Comparison of ENCODE assay signal across 30 mouse cellular contexts in genomic region chr1:83879109-83879399, GRCm38 (mm10).
DNase-seq lines count a peak whose midpoint lies in the region; ATAC-seq lines count a peak whose summit lies in the region.
"Had no signal": no experiment of that assay in that cellular context is flagged by ENCODE, and none has a peak within 500 bp of the region (broad histone marks: within the 10 kb centered on the region; RNA-seq: fewer than 3 reads in every experiment).

No protein-coding gene starts in this region.

- peaks cover 3% of the 10 kb centered on the region; the same call in 1 of the 2 replicates for H3K4me1 ChIP-seq in kidney, embryonic 15.5 days
- no peaks in the 10 kb centered on the region for H3K4me1 ChIP-seq in midbrain, embryonic 16.5 days (ENCODE audit: control insufficient read depth, insufficient read depth, low read length)
- no peaks in the 10 kb centered on the region for H3K4me1 ChIP-seq in midbrain, embryonic 15.5 days
- 0 out of 2 replicates have a peak, but pooled peaks cover 3% of the 10 kb centered on the region for H3K4me1 ChIP-seq in hindbrain, embryonic 15.5 days (replicated peaks)
- H3K4me1 ChIP-seq in neural tube, embryonic 13.5 days (replicated peaks): no peaks in the 10 kb centered on the region; the same call in 1 of the 2 replicates
- H3K4me1 ChIP-seq: embryonic facial prominence, embryonic 12.5 days; heart, embryonic 12.5 days; liver, embryonic 12.5 days; megakaryocyte, embryonic 14.5 days had no signal

- no peaks in the 10 kb centered on the region for H3K9me3 ChIP-seq in kidney, embryonic 15.5 days (replicated peaks)
- no peaks in the 10 kb centered on the region for H3K9me3 ChIP-seq in midbrain, embryonic 16.5 days (replicated peaks; ENCODE audit: control insufficient read depth, low read length, poor library complexity, severe bottlenecking)
- H3K9me3 ChIP-seq in midbrain, embryonic 15.5 days: no peaks in the 10 kb centered on the region
- H3K9me3 ChIP-seq in hindbrain, embryonic 15.5 days: no peaks in the 10 kb centered on the region
- H3K9me3 ChIP-seq in neural tube, embryonic 13.5 days: no peaks in the 10 kb centered on the region
- H3K9me3 ChIP-seq: embryonic facial prominence, embryonic 12.5 days; heart, embryonic 12.5 days; liver, embryonic 12.5 days had no signal

- WGBS in kidney, embryonic 15.5 days: 17% methylated on average over 4 of the region's 4 CpGs
- WGBS in midbrain, embryonic 16.5 days: 69% methylated on average over 4 of the region's 4 CpGs
- WGBS in midbrain, embryonic 15.5 days: 63% methylated on average over 4 of the region's 4 CpGs
- WGBS in hindbrain, embryonic 15.5 days: 32% methylated on average over 4 of the region's 4 CpGs
- 16% methylated on average over 4 of the region's 4 CpGs for WGBS in neural tube, embryonic 13.5 days

- H3K27ac ChIP-seq in kidney, embryonic 15.5 days: no peak overlapping the region
- no peak overlapping the region for H3K27ac ChIP-seq in midbrain, embryonic 16.5 days (ENCODE audit: low read length)
- no peak overlapping the region for H3K27ac ChIP-seq in midbrain, embryonic 15.5 days
- H3K27ac ChIP-seq in hindbrain, embryonic 15.5 days (replicated peaks): no peak overlapping the region
- H3K27ac ChIP-seq in neural tube, embryonic 13.5 days (replicated peaks): no peak overlapping the region
- H3K27ac ChIP-seq: embryonic facial prominence, embryonic 12.5 days; gastrocnemius, adult 2 months; liver, embryonic 12.5 days had no signal

- no peak overlapping the region for H3K4me3 ChIP-seq in kidney, embryonic 15.5 days (replicated peaks)
- no peak overlapping the region for H3K4me3 ChIP-seq in midbrain, embryonic 16.5 days (ENCODE audit: low read depth, low read length)
- H3K4me3 ChIP-seq in midbrain, embryonic 15.5 days: no peak overlapping the region
- H3K4me3 ChIP-seq in hindbrain, embryonic 15.5 days: no peak overlapping the region
- no peak overlapping the region for H3K4me3 ChIP-seq in neural tube, embryonic 13.5 days
- H3K4me3 ChIP-seq: embryonic facial prominence, embryonic 12.5 days; gastrocnemius, adult 2 months; heart, embryonic 12.5 days; liver, embryonic 12.5 days; megakaryocyte, embryonic 14.5 days had no signal

- H3K27me3 ChIP-seq in kidney, embryonic 15.5 days: no peaks in the 10 kb centered on the region
- H3K27me3 ChIP-seq in midbrain, embryonic 16.5 days (ENCODE audit: control insufficient read depth, insufficient read depth, low read depth, low read length): no peaks in the 10 kb centered on the region
- H3K27me3 ChIP-seq in midbrain, embryonic 15.5 days (replicated peaks): no peaks in the 10 kb centered on the region
- no peaks in the 10 kb centered on the region for H3K27me3 ChIP-seq in hindbrain, embryonic 15.5 days
- no peaks in the 10 kb centered on the region for H3K27me3 ChIP-seq in neural tube, embryonic 13.5 days
- H3K27me3 ChIP-seq: embryonic facial prominence, embryonic 12.5 days; heart, embryonic 12.5 days; liver, embryonic 12.5 days; megakaryocyte, embryonic 14.5 days had no signal

- H3K4me2 ChIP-seq in kidney, embryonic 15.5 days: no peak overlapping the region
- H3K4me2 ChIP-seq in midbrain, embryonic 16.5 days (ENCODE audit: low read length): no peak overlapping the region
- no peak overlapping the region for H3K4me2 ChIP-seq in midbrain, embryonic 15.5 days
- H3K4me2 ChIP-seq in hindbrain, embryonic 15.5 days: no peak overlapping the region
- H3K4me2 ChIP-seq in neural tube, embryonic 13.5 days: no peak overlapping the region
- H3K4me2 ChIP-seq: embryonic facial prominence, embryonic 12.5 days; heart, embryonic 12.5 days; liver, embryonic 12.5 days had no signal

- DNase-seq in kidney, postnatal 36 days: no peak
- no peak for DNase-seq in adrenal gland, postnatal 25 days
- DNase-seq in adrenal gland, adult (ENCODE audit: inconsistent age in 2 of 2, low spot score in 1 of 2): no peak
- DNase-seq: adrenal gland, adult 2 months; B cell, adult 2 months; cerebellum, adult 8-10 months; cerebellum, postnatal 25 days; gastrocnemius, adult 2 months; gastrocnemius, postnatal 36 days; heart, adult 18-20 months; heart, postnatal 4 days; kidney, adult 2 months; layer of hippocampus, postnatal 36 days; left cerebral cortex, postnatal 4 days; liver, postnatal 0 days; lung, postnatal 4 days; right cerebral cortex, adult 18-20 months; spleen, adult 18-20 months; thymus, postnatal 14 days had no signal

- no peaks in the 10 kb centered on the region for H3K36me3 ChIP-seq in kidney, embryonic 15.5 days
- H3K36me3 ChIP-seq in midbrain, embryonic 16.5 days (ENCODE audit: control insufficient read depth, insufficient read depth, low read length): no peaks in the 10 kb centered on the region
- H3K36me3 ChIP-seq in midbrain, embryonic 15.5 days (replicated peaks): no peaks in the 10 kb centered on the region
- no peaks in the 10 kb centered on the region for H3K36me3 ChIP-seq in hindbrain, embryonic 15.5 days
- H3K36me3 ChIP-seq in neural tube, embryonic 13.5 days: no peaks in the 10 kb centered on the region
- H3K36me3 ChIP-seq: embryonic facial prominence, embryonic 12.5 days; heart, embryonic 12.5 days; liver, embryonic 12.5 days had no signal

- ATAC-seq in kidney, embryonic 15.5 days (replicated peaks; ENCODE audit: low FRiP score): peak; percentile 74
- peak; percentile 25; the same call in 1 of the 2 replicates for ATAC-seq in midbrain, embryonic 16.5 days
- no peak; the same call in 1 of the 2 replicates for ATAC-seq in midbrain, embryonic 15.5 days (replicated peaks)
- ATAC-seq in hindbrain, embryonic 15.5 days (ENCODE audit: low FRiP score, low read depth): peak; percentile 45; the same call in 1 of the 2 replicates
- ATAC-seq in neural tube, embryonic 13.5 days (ENCODE audit: low read depth): peak; percentile 75
- ATAC-seq: forebrain, embryonic 16.5 days; liver, embryonic 12.5 days; liver, postnatal 0 days; lung, postnatal 0 days had no signal

- no peak overlapping the region for H3K9ac ChIP-seq in kidney, embryonic 15.5 days
- no peak overlapping the region for H3K9ac ChIP-seq in midbrain, embryonic 16.5 days (ENCODE audit: low read depth, low read length)
- H3K9ac ChIP-seq in midbrain, embryonic 15.5 days: no peak overlapping the region
- H3K9ac ChIP-seq in hindbrain, embryonic 15.5 days: no peak overlapping the region
- no peak overlapping the region for H3K9ac ChIP-seq in neural tube, embryonic 13.5 days
- H3K9ac ChIP-seq: embryonic facial prominence, embryonic 12.5 days; heart, embryonic 12.5 days; liver, embryonic 12.5 days; liver, postnatal 0 days had no signal
